Mouse (Mus musculus): ENCODE measurements around the gene Itprip. TPM values are rescaled to one million over a fixed set of nuclear protein-coding genes. Genes with fewer than 3 reads are reported as not detected.
A peak's percentile ranks its signal among the peaks of the same experiment; 100 is the strongest.

Gene Itprip
- total RNA-seq, 2 experiments from 2014 or later, result 1.1 to 1.6 TPM

GRCm38 (mm10) chr19:47918016-47918415 is 1.1 kb downstream of the Itprip start:
- intact Hi-C loops (cut with DNase I; ENCODE audit: low total_unique reads), result no loop called here
- no peak for DNase-seq

- DNase-seq, result no peak
- intact Hi-C loops (cut with DNase I; ENCODE audit: low total_unique reads), result no loop called here
Measured at GRCm38 (mm10) chr19:47917396-47917795, 1.7 kb downstream of the Itprip start.

- intact Hi-C loops (cut with DNase I; ENCODE audit: low total_unique reads), result no loop called here
- no peak for DNase-seq
Measured at GRCm38 (mm10) chr19:47915251-47915650, 3.8 kb downstream of the Itprip start.

GRCm38 (mm10) chr19:47914191-47914590 is 4.9 kb downstream of the Itprip start:
- no peak for DNase-seq
- intact Hi-C loops (cut with DNase I; ENCODE audit: low total_unique reads), result no loop called here

GRCm38 (mm10) chr19:47913344-47913743 is 5.8 kb downstream of the Itprip start:
- DNase-seq, result no peak

GRCm38 (mm10) chr19:47910751-47911150 is 8.3 kb downstream of the Itprip start:
- DNase-seq, result no peak
- intact Hi-C loops (cut with DNase I; ENCODE audit: low total_unique reads), result no loop called here

More at GRCm38 (mm10) chr19:47913344-47913743, 5.8 kb downstream of the Itprip start:
- intact Hi-C loops (cut with DNase I; ENCODE audit: low total_unique reads), result no loop called here

GRCm38 (mm10) chr19:47910117-47910618 is 8.9 kb downstream of the Itprip start:
- intact Hi-C loops (cut with DNase I; ENCODE audit: low total_unique reads), result no loop called here
- DNase-seq, result no peak

- intact Hi-C loops (cut with DNase I; ENCODE audit: low total_unique reads), result no loop called here
- peak; percentile 22 for DNase-seq
Measured at GRCm38 (mm10) chr19:47909387-47910116, 9.5 kb downstream of the Itprip start.

- intact Hi-C loops (cut with DNase I; ENCODE audit: low total_unique reads), result no loop called here
- DNase-seq, result no peak
Measured at GRCm38 (mm10) chr19:47908961-47909371, 10.1 kb downstream of the Itprip start.

GRCm38 (mm10) chr19:47907596-47907995 is 11.5 kb downstream of the Itprip start:
- intact Hi-C loops (cut with DNase I; ENCODE audit: low total_unique reads), result no loop called here
- no peak for DNase-seq

GRCm38 (mm10) chr19:47905603-47906002 is 13.5 kb downstream of the Itprip start:
- intact Hi-C loops (cut with DNase I; ENCODE audit: low total_unique reads), result no loop called here
- no peak for DNase-seq

- intact Hi-C loops (cut with DNase I; ENCODE audit: low total_unique reads), result no loop called here
- DNase-seq, result no peak
Measured at GRCm38 (mm10) chr19:47905081-47905480, 14.0 kb downstream of the Itprip start.

- no peak for DNase-seq
- intact Hi-C loops (cut with DNase I; ENCODE audit: low total_unique reads), result no loop called here
Measured at GRCm38 (mm10) chr19:47903679-47904078, 15.4 kb downstream of the Itprip start.

- DNase-seq, result no peak
- intact Hi-C loops (cut with DNase I; ENCODE audit: low total_unique reads), result no loop called here
Measured at GRCm38 (mm10) chr19:47902316-47903201, 16.5 kb downstream of the Itprip start.

- DNase-seq, result no peak
- intact Hi-C loops (cut with DNase I; ENCODE audit: low total_unique reads), result no loop called here
Measured at GRCm38 (mm10) chr19:47900558-47900957, 18.5 kb downstream of the Itprip start.

GRCm38 (mm10) chr19:47900012-47900411 is 19.1 kb downstream of the Itprip start:
- intact Hi-C loops (cut with DNase I; ENCODE audit: low total_unique reads), result no loop called here
- DNase-seq, result no peak

GRCm38 (mm10) chr19:47898472-47899079 is 20.5 kb downstream of the Itprip start:
- intact Hi-C loops (cut with DNase I; ENCODE audit: low total_unique reads), result no loop called here
- no peak for DNase-seq

- intact Hi-C loops (cut with DNase I; ENCODE audit: low total_unique reads), result no loop called here
- no peak for DNase-seq
Measured at GRCm38 (mm10) chr19:47893092-47893491, 26.0 kb downstream of the Itprip start.

GRCm38 (mm10) chr19:47891562-47892312 is 27.4 kb downstream of the Itprip start:
- intact Hi-C loops (cut with DNase I; ENCODE audit: low total_unique reads), result no loop called here

More at GRCm38 (mm10) chr19:47891562-47892312, 27.4 kb downstream of the Itprip start:
- no peak for DNase-seq
